Mouse (Mus musculus) myocyte (in vitro differentiated cells): ENCODE measurements around the gene H2-M10.6.
"Not testable (repeated sequence)": the region's sequence is repeated elsewhere in the genome, so short reads cannot be mapped to it uniquely, and the experiment has no call there.

Source experiments
- E2F4 ChIP-seq: IDR thresholded peaks from one replicate; pipeline ENCODE4 v1.6.1; 2011; ENCODE audit warnings: mild to moderate bottlenecking, control low read depth, moderate library complexity; ENCODE audit not compliant: insufficient read depth
- MAX ChIP-seq: IDR thresholded peaks from one replicate; pipeline ENCODE4 v1.6.1; 2011; ENCODE audit warnings: low read depth, mild to moderate bottlenecking, control low read depth

DNA sequence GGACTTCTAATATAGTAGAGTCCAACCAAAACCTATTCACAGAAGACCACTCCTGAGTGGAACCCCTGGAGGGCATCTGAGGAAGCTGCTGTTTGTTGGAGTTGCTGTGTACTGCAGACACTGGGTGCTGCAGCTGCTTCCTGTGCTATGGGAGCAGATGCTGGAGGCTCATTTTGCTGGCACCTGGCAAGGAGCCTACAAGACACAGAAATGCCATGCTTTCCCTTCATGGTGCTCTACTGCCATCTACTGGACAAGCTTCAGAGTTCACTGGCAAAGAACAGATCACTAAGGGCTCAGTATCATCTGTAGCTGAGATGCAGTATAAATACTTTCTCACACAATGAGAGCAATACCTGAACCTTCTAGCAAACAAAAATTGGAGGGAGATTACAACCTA lies 23.2 kb upstream of the H2-M10.6 start:
- not testable (repeated sequence) for TF ChIP-seq E2F4, MAX
